Mouse (Mus musculus): ENCODE measurements at regions not wholly inside any gene's neighbourhood (a gene's known extent, or its start where the extent isn't known, plus 50 kb on each side); places are given as distances from the start of the nearest gene placed in this dataset.
A peak's percentile ranks its signal among the peaks of the same experiment; 100 is the strongest.

DNA sequence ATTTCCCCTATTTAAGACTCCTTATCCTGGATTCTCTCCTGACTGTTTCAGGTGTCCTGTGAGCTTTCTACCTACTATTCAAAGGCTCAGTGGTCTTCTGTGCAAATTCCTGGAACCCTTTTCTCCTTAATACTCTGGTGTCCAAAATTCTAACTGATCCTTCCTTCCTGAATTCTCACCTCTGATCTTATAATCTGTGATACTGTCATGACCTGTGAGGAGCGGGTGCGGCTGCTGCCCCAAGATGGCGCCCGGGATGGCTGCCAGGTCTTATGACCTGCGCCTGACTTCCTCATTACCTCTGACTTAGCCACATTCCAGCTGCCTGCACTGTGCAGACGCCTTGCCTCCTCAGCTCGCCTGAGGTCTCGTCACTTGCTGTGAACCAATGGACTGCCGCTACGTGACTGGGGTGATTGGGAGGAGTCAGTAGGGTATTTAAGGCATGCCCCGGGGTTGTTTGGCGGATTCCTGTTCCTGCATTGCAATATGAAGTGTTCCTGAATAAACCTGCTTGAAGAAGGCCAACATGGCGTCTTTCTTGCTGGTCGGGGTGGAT is 131.2 kb downstream of the Ptbp2 start:
- no peak for DNase-seq (ENCODE audit: low spot score in 2 of 2)

DNA sequence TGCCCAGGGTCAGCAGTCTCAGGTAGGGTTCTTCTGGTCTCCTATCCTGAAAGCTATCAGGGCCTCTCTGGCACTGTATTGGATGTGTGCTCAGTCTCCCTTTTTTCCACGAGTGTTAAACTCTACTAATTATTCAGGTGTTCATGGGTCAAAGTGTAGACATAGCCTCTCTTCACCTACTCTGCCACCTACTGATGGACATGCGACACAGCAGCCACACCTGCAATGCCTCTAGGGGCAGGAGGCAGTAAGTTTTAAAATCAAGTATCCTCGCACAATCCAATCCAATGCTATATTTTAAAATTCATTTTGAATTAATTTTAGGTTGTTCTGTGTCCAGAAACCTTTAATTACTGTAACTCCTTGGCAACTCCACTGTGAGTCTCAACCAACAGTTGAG is 145.6 kb downstream of the Ptbp2 start:
- no peak for DNase-seq (ENCODE audit: low spot score in 2 of 2)

DNA sequence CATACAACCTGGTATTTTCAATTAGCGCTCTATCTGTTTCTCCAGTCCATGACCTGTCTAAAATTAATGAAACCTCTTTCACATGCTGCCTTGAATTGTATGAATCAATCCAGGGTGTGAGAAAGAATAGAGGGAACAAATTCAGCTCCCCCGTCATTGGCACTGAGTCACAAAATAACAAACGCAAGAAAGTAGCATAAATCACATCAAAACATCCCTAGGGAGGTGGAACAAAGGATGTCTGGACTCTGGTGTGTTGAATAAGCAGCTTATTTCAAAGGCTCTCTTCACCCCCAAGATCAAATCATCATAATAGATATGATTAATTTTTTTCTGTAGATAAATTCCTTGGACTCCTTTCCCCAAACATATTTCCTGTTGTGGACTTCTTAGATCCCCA is 148.6 kb downstream of the Ptbp2 start:
- DNase-seq (ENCODE audit: low spot score in 2 of 2) = no peak

DNA sequence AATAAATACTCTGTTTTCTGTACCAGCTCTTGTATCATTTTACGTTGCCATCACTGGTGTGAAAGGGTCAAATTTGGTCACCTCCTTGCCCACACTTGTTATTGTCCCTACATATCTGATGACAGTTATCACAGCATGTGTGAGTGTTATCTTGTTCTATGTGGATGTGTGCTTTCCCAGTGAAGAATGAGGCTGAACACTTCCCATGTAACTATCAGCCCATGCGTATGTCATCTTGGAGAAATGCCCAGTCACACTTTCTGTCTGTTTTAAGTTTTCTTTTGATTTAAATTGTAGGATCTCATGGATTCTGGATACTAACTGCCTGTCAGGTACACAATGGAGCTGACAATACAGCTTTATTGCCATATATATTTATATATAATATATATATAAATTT is 150.8 kb downstream of the Ptbp2 start:
- DNase-seq (ENCODE audit: low spot score in 2 of 2) = no peak

DNA sequence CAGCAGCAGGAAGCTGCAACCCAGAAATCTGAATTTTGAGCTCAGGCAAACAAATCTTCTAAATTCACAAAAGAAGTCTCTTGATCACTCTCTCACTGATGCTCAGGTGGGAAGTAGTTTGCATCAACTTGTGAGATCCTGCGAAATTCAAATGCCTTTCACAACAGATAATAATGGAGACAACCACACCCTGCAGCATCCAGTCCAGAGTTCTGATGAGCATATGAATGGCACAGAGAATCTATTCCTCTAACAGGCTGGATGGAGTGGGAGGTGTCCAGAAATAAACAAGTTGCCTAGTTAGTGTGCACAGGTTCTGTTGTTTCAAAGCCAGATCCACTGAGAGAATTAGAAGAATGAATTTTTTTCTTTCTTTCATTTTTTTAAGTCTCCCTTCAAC is 178.2 kb downstream of the Ptbp2 start:
- peak in 1 of 2 experiments; percentile 3 for DNase-seq (ENCODE audit: low spot score in 2 of 2)

DNA sequence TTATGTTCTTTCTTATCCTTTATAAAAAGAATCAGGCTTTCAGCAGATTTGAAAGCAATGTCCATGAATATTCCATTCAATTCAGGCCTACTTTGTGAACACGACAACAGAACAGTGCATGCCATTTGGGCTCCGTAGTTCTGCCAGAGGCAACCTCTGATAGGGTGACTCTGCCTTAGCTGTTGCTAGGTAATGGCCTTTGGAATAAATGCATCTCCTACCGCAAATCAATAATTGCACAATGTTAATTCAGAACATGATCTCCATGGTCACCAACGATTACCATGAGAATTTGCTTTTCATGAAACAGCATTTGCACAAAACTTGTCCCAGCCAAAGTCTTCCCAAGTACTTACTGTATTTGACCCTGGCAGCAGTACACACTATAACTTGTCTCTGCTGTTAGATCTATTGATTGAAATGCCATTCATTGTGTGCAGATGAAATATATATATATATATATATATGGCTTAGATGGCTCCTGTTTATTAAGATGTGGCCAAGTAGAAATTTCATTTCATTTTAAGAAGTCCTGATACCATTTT is 195.3 kb downstream of the Ptbp2 start:
- no peak for DNase-seq (ENCODE audit: low spot score in 2 of 2)

DNA sequence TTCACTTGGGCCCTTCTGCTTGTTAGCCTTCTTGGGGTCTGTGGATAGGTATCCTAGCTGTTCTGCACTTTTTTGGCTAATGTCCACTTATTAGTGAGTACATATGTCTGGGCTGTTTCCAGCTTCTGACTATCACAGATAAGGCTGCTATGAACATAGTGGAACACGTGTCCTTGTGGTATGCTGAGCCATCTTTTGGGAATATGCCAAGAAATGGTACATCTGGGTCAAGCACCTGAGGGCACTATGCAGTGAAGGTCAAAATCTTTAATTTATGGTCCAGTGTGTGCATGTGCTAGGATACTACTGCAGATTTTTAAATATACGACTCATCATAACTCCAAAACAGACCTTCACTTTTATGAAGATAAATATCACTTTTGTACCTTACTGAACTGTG is 196.3 kb downstream of the Ptbp2 start:
- DNase-seq (ENCODE audit: low spot score in 2 of 2) = no peak

DNA sequence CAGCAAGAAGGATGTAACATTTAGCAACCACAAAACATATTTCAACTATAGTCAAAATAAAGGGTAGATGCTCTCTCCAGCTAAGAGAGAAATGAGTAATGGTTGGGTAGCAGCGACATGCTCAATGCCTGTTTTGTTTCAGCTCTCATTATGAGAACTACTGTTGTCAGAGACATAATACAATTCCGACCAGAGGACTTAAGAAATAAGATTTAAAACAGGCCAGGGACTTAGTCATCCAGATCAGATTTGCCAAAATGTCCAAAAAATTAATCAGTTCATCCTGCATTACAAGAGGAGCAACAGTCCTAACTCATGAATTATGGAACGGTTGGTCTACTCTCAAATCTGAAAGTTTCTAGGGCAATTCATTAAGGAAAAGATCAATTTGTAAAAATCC is 208.8 kb downstream of the Ptbp2 start:
- no peak for DNase-seq (ENCODE audit: low spot score in 2 of 2)

DNA sequence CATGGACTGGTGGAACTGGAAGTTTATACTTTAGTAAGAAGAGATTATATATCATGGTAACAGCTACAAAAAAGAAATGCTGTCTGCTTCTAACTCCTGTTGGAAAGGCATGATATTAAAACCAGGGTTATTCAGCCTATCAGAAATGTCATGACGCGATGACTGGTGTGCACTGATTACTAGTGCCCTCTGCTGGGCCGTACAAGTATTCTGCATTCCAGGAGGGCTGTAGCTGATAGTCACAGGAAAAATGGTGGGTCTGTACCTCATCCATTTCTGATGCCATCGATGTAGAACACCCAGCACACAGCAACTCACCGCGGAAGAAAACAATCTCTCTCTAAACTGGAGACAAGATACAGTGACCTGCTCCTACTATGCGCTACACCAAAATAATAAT is 246.4 kb downstream of the Ptbp2 start:
- no peak for DNase-seq (ENCODE audit: low spot score in 2 of 2)

DNA sequence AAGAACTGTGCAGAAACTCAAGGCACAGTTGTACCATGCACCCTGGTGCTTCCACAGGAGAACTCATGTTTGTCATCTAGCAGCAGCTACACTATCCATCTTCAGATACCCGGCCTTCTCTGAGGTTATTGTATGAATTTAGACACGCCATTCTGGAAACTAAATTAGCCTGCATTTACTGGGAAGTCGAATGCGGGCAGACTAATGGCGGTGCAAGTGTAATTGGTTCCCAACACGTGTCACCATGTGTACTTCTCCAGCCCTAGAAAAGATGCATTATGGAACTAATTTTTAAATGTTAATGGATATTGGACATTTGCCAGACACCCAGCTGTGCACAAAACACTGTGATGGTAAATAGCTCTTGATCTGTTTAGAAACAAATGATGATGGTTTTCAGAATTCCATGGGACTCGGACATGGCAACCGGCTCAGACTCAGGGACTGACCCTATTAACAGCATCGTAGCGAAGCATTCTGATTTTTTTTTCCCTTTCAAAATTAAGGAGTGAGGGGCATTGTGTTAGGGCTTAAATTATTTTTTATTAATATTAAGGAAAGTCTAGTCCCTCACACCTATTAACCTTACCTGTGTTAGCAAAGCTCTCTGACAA is 259.6 kb downstream of the Ptbp2 start:
- DNase-seq (ENCODE audit: low spot score in 2 of 2) = no peak

DNA sequence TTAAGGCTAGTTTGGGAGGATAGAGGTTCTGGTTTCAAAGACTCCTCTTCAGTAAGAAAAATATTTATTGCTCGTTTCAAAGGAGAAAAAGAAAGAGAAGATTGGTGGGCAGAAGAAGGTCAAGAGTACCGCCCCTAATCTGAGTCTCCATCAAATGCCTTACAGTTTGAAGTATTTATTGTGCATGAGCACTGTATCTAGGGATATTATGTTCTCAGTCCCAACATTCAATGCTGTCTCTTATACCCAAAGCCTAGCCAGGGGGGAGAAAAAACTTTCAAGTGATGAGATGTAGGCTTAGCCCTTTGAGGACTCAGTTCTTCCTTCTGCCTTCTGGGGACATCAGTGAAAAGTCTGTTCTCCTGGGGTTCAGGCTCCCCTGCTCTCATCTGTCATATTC is 271.7 kb downstream of the Ptbp2 start:
- DNase-seq (ENCODE audit: low spot score in 2 of 2) = no peak

DNA sequence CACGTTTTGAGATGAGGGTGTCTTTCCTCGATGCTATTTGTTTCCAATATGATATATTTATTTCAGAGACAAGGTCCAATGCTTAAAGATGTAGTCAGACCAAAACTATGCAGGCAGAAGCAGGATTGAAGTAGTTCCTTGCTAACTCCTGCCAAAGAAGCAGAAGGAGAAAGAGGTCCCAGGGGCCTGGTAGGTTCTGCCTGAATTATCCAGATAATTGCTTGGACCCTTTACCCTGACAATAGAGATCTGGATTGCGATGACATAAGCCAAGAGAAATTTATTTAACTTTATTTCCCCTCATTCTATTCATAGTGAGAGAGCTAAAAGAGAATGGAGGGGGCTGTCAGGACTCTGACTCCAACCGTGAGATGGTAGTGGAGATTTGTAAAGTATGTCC is 275.1 kb downstream of the Ptbp2 start:
- DNase-seq (ENCODE audit: low spot score in 2 of 2) = no peak

DNA sequence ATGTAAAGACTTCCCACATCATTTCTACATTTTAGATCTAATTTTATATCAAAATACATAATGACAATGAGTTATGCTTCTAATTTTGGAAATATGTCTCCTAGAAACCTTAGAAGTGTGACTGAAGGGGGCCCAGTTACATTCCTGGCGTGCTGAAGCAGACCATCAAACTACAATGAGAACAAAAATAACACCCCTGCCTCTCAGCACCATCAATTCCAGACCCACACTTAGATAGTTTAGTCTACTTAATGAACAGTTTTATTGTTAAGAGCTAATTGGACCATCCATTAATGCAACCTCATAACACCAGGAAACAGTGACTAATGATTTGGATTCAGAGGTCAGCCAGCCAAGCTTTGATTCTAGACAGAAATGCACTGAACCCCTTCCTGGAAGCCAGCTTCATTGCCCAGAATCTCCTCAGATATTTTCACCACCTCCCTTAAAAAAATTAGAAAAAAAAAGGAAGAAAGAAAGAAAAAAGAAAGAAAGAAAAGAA is 280.7 kb downstream of the Ptbp2 start:
- no peak for DNase-seq (ENCODE audit: low spot score in 2 of 2)

DNA sequence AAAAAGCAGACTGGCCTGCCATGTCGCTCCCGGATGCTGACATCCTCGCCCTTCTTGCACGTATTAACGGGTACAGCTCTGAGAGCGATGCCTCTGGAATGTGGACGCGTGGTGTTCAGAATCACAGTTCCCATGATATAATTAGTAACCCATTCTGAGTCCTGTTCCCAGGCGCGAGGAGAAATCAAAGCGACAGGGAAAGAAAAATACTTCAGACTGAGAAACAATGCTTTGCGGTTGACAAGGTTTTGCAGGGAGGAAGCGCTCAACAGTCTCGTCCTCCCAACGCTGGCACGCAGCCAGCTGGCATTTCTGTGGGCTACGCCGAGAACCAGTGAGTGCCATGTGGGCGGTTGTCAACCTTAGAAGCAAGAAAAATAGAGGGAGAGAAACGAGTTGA is 285.6 kb downstream of the Ptbp2 start:
- DNase-seq (ENCODE audit: low spot score in 2 of 2) = peak; percentile 78 to 90

DNA sequence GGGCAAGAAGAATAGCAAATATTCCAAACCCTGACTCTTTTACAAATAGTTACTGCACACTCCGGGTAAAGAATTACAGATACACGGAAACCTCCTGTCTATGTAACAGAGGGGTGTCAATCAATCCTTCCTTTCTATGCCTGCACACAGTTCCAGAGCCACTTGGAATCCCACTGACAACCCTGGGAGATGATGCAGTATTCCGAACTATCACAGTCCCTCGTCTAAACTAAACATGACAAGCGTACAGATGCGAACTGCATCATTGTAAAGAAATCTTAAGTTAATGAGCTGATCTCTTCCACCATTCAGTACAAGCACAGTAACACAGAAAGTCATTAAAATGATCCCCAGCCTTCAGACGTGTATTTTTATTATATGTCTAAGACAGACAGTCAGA is 286.4 kb downstream of the Ptbp2 start:
- DNase-seq (ENCODE audit: low spot score in 2 of 2) = no peak

DNA sequence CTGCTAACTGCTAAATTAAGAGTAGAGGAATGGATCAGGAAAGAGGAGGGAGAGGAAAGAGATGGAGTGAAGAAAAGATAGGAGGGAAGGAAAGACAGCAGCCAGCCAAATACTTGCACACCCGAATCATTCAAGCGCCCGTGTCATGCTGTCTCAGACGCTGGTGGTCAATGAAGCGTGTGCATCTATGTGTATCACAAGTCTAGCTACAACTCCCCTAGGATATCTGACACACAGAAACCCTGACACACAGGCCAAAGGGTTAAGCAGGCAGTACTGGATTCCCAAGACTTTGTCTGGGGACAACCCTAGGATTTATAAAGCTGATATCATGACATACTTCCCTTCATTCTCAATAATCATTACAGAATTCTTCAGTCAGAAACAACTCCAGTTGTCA is 289.7 kb downstream of the Ptbp2 start:
- DNase-seq (ENCODE audit: low spot score in 2 of 2) = no peak

DNA sequence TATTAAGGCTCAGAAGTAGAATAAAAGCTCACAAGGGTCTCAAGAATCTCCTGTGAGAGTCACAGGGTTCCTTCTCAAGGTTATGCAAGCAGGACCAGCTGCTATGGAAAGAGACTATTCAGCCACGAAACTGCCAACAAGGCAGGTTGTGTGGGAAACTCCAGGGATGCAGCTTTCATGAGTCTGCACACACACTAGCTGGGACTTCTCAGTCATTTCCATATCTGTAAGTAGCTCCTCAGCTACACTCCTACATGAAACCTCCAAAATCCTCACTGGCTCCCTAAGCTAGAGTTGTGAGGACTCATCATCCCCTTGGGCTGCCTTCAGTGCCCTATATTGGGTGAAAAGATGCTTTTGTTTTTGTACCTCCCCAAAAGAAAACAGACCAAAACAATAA is 291.6 kb downstream of the Ptbp2 start:
- DNase-seq (ENCODE audit: low spot score in 2 of 2) = peak; percentile 13 to 30

DNA sequence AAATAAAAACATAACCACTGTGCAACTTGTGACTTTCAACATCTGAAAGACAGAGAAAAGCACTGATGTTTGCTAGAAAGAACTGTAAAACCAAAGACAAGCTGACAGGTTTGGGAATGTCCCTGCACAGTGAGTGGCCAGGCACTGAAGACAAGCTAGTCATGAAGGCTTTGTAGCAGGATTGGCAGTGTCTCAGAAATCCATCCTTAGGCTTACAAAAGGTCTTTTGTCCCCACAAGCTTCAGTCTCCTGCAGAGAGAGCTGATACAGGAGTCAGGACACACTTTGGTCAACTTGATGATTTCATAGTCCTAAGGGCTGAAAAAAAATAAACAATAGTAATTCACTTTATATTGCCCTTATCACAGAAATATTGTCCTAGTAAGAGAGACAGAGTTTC is 294.9 kb downstream of the Ptbp2 start:
- no peak for DNase-seq (ENCODE audit: low spot score in 2 of 2)
